Mouse (Mus musculus) kidney, postnatal 25 days (tissue): Measurements from ENCODE around the gene Tomm20.
"Not testable (repeated sequence)": the region's sequence is repeated elsewhere in the genome, so short reads cannot be mapped to it uniquely, and the experiment has no call there.

Experiments
- DNase-seq, 2 experiments: peaks; one replicate each; pipeline ENCODE4 v3.0.0; 2021; ENCODE audit warnings: mixed read lengths in 2 of 2

Gene Tomm20

GRCm38 (mm10) chr8:126918356-126918755 is 27.3 kb downstream of the Tomm20 start:
- DNase-seq, result peak in 1 of 2 experiments; percentile 21

GRCm38 (mm10) chr8:126917179-126917905 is 28.3 kb downstream of the Tomm20 start:
- DNase-seq, result peak in 1 of 2 experiments; percentile 49

GRCm38 (mm10) chr8:126916611-126917010 is 29.0 kb downstream of the Tomm20 start:
- DNase-seq, result no peak

GRCm38 (mm10) chr8:126914609-126915375 is 30.9 kb downstream of the Tomm20 start:
- peak; percentile 43 to 81 for DNase-seq

- not testable (repeated sequence) for DNase-seq
Observed at GRCm38 (mm10) chr8:126914107-126914490, 31.5 kb downstream of the Tomm20 start.

- peak; percentile 58 to 87 for DNase-seq
Observed at GRCm38 (mm10) chr8:126913241-126914106, 32.2 kb downstream of the Tomm20 start.

GRCm38 (mm10) chr8:126909371-126909802 is 36.3 kb downstream of the Tomm20 start:
- peak; percentile 70 to 84 for DNase-seq

GRCm38 (mm10) chr8:126908805-126909204 is 36.8 kb downstream of the Tomm20 start:
- DNase-seq, result peak in 1 of 2 experiments; percentile 62

- DNase-seq, result peak; percentile 52 to 75
Observed at GRCm38 (mm10) chr8:126907968-126908367, 37.7 kb downstream of the Tomm20 start.

GRCm38 (mm10) chr8:126907374-126907773 is 38.3 kb downstream of the Tomm20 start:
- DNase-seq, result peak; percentile 65 to 69

GRCm38 (mm10) chr8:126905387-126905786 is 40.3 kb downstream of the Tomm20 start:
- peak; percentile 43 to 50 for DNase-seq

- no peak for DNase-seq
Observed at GRCm38 (mm10) chr8:126903927-126904326, 41.7 kb downstream of the Tomm20 start.

- DNase-seq, result peak; percentile 57 to 83
Observed at GRCm38 (mm10) chr8:126903224-126903895, 42.3 kb downstream of the Tomm20 start.

GRCm38 (mm10) chr8:126901612-126902011 is 44.0 kb downstream of the Tomm20 start:
- DNase-seq, result no peak

- no peak for DNase-seq
Observed at GRCm38 (mm10) chr8:126901049-126901448, 44.6 kb downstream of the Tomm20 start.

- DNase-seq, result no peak
Observed at GRCm38 (mm10) chr8:126895133-126895532, 50.5 kb downstream of the Tomm20 start.

GRCm38 (mm10) chr8:126887639-126888006 is 58.0 kb downstream of the Tomm20 start:
- no peak for DNase-seq

- DNase-seq, result peak; percentile 74 to 87
Observed at GRCm38 (mm10) chr8:126886741-126887638, 58.7 kb downstream of the Tomm20 start.

- peak; percentile 42 to 68 for DNase-seq
Observed at GRCm38 (mm10) chr8:126885554-126886485, 59.8 kb downstream of the Tomm20 start.
